Mouse (Mus musculus): ENCODE results near the gene Nrl. TPM values are rescaled to one million over a fixed set of nuclear protein-coding genes. Genes with fewer than 3 reads are reported as not detected.

Gene Nrl
- polyA plus RNA-seq, 1 experiment from 2014 or later: not detected

GRCm38 (mm10) chr14:55496761-55497448, 27.9 kb downstream of the Nrl start:
- Histone ChIP-seq H3K9me3 (no peaks in the 10 kb centered on the region), H3K36me3 (no peaks in the 10 kb centered on the region; the same call in none of the 2 replicates), H3K4me1 (peaks cover 7% of the 10 kb centered on the region), H3K4me3 (no peak overlapping the region), H3K27ac (no peak overlapping the region), H3K27me3 (no peaks in the 10 kb centered on the region), H3K9ac (no peak overlapping the region), H3K4me2 (replicated peaks) (no peak overlapping the region)
- ATAC-seq (ENCODE audit: low FRiP score, low read depth): 0 out of 2 replicates have a peak, but pooled peaks have one; percentile 24
- 70% methylated on average over 16 of the region's 16 CpGs for WGBS

- Histone ChIP-seq H3K9me3 (no peaks in the 10 kb centered on the region), H3K36me3 (no peaks in the 10 kb centered on the region; the same call in none of the 2 replicates), H3K4me3 (no peak overlapping the region), H3K9ac (no peak overlapping the region), H3K27me3 (no peaks in the 10 kb centered on the region), H3K4me2 (replicated peaks) (no peak overlapping the region), H3K27ac (no peak overlapping the region), H3K4me1 (peaks cover 12% of the 10 kb centered on the region)
- no peak for ATAC-seq (ENCODE audit: low FRiP score, low read depth)
- 72% methylated on average over 18 of the region's 20 CpGs for WGBS
Observed at GRCm38 (mm10) chr14:55495509-55496240, 29.1 kb downstream of the Nrl start.

- Histone ChIP-seq H3K27me3 (no peaks in the 10 kb centered on the region), H3K4me3 (no peak overlapping the region), H3K4me1 (peaks cover 8% of the 10 kb centered on the region), H3K4me2 (replicated peaks) (peak overlapping the region; percentile 96), H3K36me3 (peaks cover 16% of the 10 kb centered on the region), H3K27ac (no peak overlapping the region), H3K9ac (no peak overlapping the region), H3K9me3 (no peaks in the 10 kb centered on the region)
- 34% methylated on average over 3 of the region's 3 CpGs for WGBS
- no peak for ATAC-seq (ENCODE audit: low FRiP score, low read depth)
Observed at GRCm38 (mm10) chr14:55492103-55492502, 32.7 kb downstream of the Nrl start.

GRCm38 (mm10) chr14:55491291-55491833, 33.4 kb downstream of the Nrl start:
- H3K9ac ChIP-seq: peak overlapping the region; percentile 79
- H3K4me1 ChIP-seq: peaks cover 8% of the 10 kb centered on the region
- 0% methylated on average over 29 of the region's 30 CpGs for WGBS
- peak overlapping the region; percentile 75 for H3K4me3 ChIP-seq
- peak overlapping the region; percentile 96 for H3K4me2 ChIP-seq (replicated peaks)
- no peaks in the 10 kb centered on the region for H3K27me3 ChIP-seq
- peaks cover 21% of the 10 kb centered on the region for H3K36me3 ChIP-seq
- H3K9me3 ChIP-seq: no peaks in the 10 kb centered on the region
- ATAC-seq (ENCODE audit: low FRiP score, low read depth): peak; percentile 57
- peak overlapping the region; percentile 39; the same call in 1 of the 2 replicates for H3K27ac ChIP-seq

GRCm38 (mm10) chr14:55490361-55491201, 34.2 kb downstream of the Nrl start, which contains the start of gene Carmil3:
Carmil3 (plus strand) TSS chr14:55490651.
- under 1% methylated on average over 68 of the region's 68 CpGs for WGBS
- peak within 1 kb of the TSS; percentile 96 for H3K4me2 ChIP-seq (replicated peaks)
- H3K4me3 ChIP-seq: peak within 1 kb of the TSS; percentile 75
- peak within 1 kb of the TSS; percentile 39; the same call in 1 of the 2 replicates for H3K27ac ChIP-seq
- H3K27me3 ChIP-seq: no peaks in the 10 kb centered on the region
- peak within 1 kb of the TSS; percentile 79 for H3K9ac ChIP-seq
- H3K9me3 ChIP-seq: no peaks in the 10 kb centered on the region
- H3K36me3 ChIP-seq: peaks cover 27% of the 10 kb centered on the region
- H3K4me1 ChIP-seq: peaks cover 8% of the 10 kb centered on the region
- peak; percentile 87 for ATAC-seq (ENCODE audit: low FRiP score, low read depth)

- no peak overlapping the region for H3K27ac ChIP-seq
- no peak overlapping the region for H3K4me2 ChIP-seq (replicated peaks)
- peaks cover 7% of the 10 kb centered on the region for H3K4me1 ChIP-seq
- no peaks in the 10 kb centered on the region for H3K9me3 ChIP-seq
- no peaks in the 10 kb centered on the region for H3K27me3 ChIP-seq
- peaks cover 30% of the 10 kb centered on the region for H3K36me3 ChIP-seq
- 89% methylated on average over 8 of the region's 8 CpGs for WGBS
- no peak overlapping the region for H3K4me3 ChIP-seq
- no peak overlapping the region for H3K9ac ChIP-seq
- ATAC-seq (ENCODE audit: low FRiP score, low read depth): no peak
Observed at GRCm38 (mm10) chr14:55486836-55487235, 37.9 kb downstream of the Nrl start.

- H3K9ac ChIP-seq: no peak overlapping the region
- H3K27ac ChIP-seq: no peak overlapping the region
- peaks cover 8% of the 10 kb centered on the region; the same call in 1 of the 2 replicates for H3K4me1 ChIP-seq
- 74% methylated on average over 5 of the region's 5 CpGs for WGBS
- H3K4me2 ChIP-seq (replicated peaks): no peak overlapping the region
- no peaks in the 10 kb centered on the region for H3K27me3 ChIP-seq
- peaks cover 30% of the 10 kb centered on the region for H3K36me3 ChIP-seq
- H3K4me3 ChIP-seq: no peak overlapping the region
- H3K9me3 ChIP-seq: no peaks in the 10 kb centered on the region
- no peak for ATAC-seq (ENCODE audit: low FRiP score, low read depth)
Observed at GRCm38 (mm10) chr14:55484430-55485085, 40.2 kb downstream of the Nrl start.

- Histone ChIP-seq H3K27me3 (no peaks in the 10 kb centered on the region), H3K4me2 (replicated peaks) (peak overlapping the region; percentile 64; the same call in 1 of the 2 replicates), H3K27ac (no peak overlapping the region), H3K4me1 (peaks cover 16% of the 10 kb centered on the region; the same call in 1 of the 2 replicates), H3K9ac (no peak overlapping the region), H3K4me3 (no peak overlapping the region), H3K9me3 (no peaks in the 10 kb centered on the region), H3K36me3 (no peaks in the 10 kb centered on the region)
- ATAC-seq (ENCODE audit: low FRiP score, low read depth): no peak
- WGBS: 92% methylated on average over 10 of the region's 10 CpGs
Observed at GRCm38 (mm10) chr14:55479629-55480028, 45.2 kb downstream of the Nrl start.

- peak within 1 kb of the TSS; percentile 73 for H3K9ac ChIP-seq
- H3K27ac ChIP-seq: peak within 1 kb of the TSS; percentile 83
- H3K36me3 ChIP-seq: no peaks in the 10 kb centered on the region
- H3K4me1 ChIP-seq: peaks cover 16% of the 10 kb centered on the region; the same call in 1 of the 2 replicates
- peak within 1 kb of the TSS; percentile 57 for H3K4me3 ChIP-seq
- peak within 1 kb of the TSS; percentile 64 for H3K4me2 ChIP-seq (replicated peaks)
- WGBS: under 1% methylated on average over 38 of the region's 38 CpGs
- no peaks in the 10 kb centered on the region for H3K27me3 ChIP-seq
- no peaks in the 10 kb centered on the region for H3K9me3 ChIP-seq
- ATAC-seq (ENCODE audit: low FRiP score, low read depth): peak; percentile 96
Observed at GRCm38 (mm10) chr14:55478651-55479599, 45.9 kb downstream of the Nrl start, which contains the start of gene Dhrs4. Dhrs4 (plus strand) TSS chr14:55478758.

- no peak for ATAC-seq (ENCODE audit: low FRiP score, low read depth)
- H3K9me3 ChIP-seq: no peaks in the 10 kb centered on the region
- 89% methylated on average over 5 of the region's 5 CpGs for WGBS
- peak overlapping the region; percentile 57; the same call in 1 of the 2 replicates for H3K4me3 ChIP-seq
- H3K9ac ChIP-seq: peak overlapping the region; percentile 73; the same call in 1 of the 2 replicates
- H3K4me1 ChIP-seq: peaks cover 16% of the 10 kb centered on the region; the same call in 1 of the 2 replicates
- H3K27ac ChIP-seq: no peak overlapping the region
- no peaks in the 10 kb centered on the region for H3K36me3 ChIP-seq
- peak overlapping the region; percentile 64 for H3K4me2 ChIP-seq (replicated peaks)
- H3K27me3 ChIP-seq: no peaks in the 10 kb centered on the region
Observed at GRCm38 (mm10) chr14:55477829-55478228, 47.0 kb downstream of the Nrl start.

All from limb, embryonic 13.5 days (tissue).